Mouse (Mus musculus): Measurements from ENCODE around the gene Arhgef40. TPM values are rescaled to one million over a fixed set of nuclear protein-coding genes. Genes with fewer than 3 reads are reported as not detected.

The Arhgef40 gene
- polyA plus RNA-seq (2021; fragmentation: Nextera tagmentation): 21.2 and 21.3 TPM in 2 replicates
- long read RNA-seq, experiment 1, full-length matches to known transcripts: 10 of 25 reads
- long read RNA-seq, experiment 1, partial matches to known transcripts: 7 of 25 reads
- long read RNA-seq, experiment 1, other reads (novel, unspliced or antisense): 8 of 25 reads
- long read RNA-seq, experiment 2, partial matches to known transcripts: 9 of 12 reads
- long read RNA-seq, experiment 2, other reads (novel, unspliced or antisense): 2 of 12 reads

DNA sequence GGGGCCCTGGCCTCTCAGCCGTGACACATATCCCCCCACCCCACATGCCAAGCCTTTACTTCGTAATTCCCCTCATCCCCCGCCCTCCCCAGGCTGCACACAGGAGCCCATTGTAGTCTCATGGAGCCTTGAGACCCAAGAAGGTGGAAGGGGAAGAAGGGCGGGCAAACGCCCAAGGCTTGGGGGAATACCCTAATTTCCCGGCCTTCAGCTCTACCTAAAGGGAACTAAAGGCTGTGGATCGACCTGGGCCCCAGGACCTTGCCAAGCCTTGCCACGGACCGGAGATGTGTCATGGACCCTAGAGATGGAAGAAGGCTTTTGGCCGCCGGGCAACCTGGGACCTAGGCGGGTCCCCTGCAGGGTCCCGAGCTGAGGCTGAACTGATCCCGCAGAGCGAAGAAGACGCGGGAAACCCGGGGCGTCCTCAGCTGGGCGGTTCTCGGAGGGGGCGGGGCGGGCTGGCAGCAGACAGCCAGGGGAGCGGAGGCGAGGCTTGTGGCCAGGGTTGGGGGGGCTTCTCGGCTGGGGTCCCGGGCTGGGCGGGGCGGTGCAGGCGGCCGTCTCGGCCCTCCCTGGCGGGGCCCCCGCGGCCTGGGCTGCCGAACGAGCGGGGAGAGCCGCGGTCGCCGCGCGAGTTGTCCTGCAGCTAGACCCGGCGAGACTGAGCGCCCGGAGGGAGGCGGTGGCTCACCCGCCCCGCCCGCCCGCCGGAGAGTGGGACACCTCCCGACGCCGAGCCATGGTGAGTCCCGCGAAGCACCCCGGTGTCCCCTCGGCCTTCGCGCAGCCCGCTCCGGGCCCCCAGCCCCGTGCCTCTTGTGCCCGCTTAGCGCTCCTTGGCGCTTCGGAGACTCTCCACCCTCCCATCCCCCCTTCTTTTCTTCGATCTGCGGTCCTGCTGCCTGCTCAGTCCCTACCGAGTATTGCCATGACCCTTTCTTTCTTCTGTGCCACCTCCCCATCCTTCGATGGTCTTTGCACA is at the start of gene Arhgef40:
Gene Arhgef40, plus strand, starts transcription at position 473 of the 985 bp plus-strand sequence.

DNA sequence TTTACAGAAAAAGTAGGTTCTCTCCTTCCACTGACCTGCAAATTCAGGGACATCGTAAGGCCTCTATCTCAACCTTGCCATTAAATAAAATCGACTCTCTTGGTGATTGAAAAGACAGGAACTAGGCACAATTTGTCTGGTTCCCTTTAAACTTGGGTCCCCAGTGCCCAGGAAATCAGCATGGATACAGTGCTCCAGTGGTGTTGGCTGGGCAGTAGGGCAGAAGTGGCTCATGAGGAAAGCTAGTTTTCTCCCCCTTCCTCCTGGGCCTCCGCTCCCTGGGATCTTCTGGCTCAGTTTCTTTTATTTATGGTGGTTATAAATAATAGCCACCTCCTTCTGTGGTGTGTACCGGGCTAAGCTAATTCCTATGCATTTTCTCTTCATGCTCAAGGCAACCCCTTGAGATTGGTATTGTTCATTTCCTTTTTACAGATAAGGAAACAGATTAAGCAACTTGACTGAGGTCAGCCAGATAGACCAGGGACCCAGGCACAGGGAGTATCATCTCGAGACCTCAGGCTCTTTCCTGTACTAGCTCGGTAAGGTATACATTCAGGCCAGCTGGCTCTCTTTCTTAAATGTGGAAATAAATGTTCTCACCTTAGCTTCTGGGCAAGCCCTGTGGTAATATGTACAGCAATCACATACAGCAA is 31.1 kb downstream of the Arhgef40 start, which contains the start of gene Tmem253:
Gene Tmem253, plus strand, starts transcription at position 214 of the 656 bp plus-strand sequence.

DNA sequence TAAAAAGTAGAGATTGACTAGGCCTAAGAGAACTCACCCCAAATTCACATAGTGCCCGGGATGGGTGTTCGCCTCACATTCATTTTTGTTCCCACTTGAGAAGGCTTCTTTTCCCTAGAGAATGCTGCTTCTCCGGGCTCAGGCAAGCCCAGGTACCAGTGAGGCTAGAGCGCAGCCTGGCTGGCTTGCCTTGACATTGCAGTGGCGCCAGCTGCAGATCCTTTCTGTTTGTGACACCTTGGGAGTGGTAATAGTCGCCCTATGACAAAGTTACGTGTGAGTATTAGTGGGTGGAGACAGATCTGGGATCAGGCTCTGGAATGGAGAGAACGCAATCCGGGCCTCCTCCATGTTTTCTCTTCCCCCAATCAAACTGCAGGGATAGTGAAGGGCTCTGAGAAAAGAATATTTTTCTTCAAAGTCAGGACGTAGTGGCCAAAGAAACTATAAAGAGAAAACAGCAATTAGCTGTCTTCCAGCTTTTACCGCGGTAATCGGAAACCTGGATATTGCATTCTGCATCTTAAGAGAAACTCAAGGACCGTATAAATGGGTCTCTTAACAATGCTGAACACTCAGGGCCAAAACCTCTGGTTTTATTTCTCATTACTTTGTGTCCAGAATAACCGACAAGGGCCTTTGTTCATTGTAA is 36.1 kb downstream of the Arhgef40 start, which contains the start of gene Zfp219:
Gene Zfp219, minus strand, starts transcription at position 248 of the 652 bp plus-strand sequence.

DNA sequence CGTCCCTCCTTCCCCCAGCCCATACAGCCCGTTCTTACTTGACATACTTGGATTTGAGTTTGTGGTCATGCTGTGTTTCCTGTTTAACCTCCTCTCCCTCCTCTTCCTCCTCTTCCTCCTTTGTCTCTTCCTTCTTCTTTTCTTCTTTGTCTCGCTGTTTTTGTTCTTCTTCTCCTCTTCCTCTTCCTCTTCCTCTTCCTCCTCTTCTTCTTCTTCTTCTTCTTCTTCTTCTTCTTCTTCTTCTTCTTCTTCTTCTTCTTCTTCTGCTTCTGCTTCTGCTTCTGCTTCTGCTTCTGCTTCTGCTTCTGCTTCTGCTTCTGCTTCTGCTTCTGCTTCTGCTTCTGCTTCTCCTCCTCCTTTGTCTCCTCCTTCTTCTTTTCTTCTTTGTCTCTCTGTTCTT is 57.8 kb downstream of the Arhgef40 start, which contains the start of gene Olfr221:
Gene Olfr221, minus strand, starts transcription at position 101 of the 400 bp plus-strand sequence.

Other genes with a start within 250 kb of the Arhgef40 start
- not detected in 2 replicates for gene Ang4, start 211.1 kb upstream of the Arhgef40 start, polyA plus RNA-seq (2021; fragmentation: Nextera tagmentation)
- not detected in 2 replicates for gene AY358078, start 184.7 kb upstream of the Arhgef40 start, polyA plus RNA-seq (2021; fragmentation: Nextera tagmentation)
- not detected in 2 replicates for gene Ear6, start 131.0 kb upstream of the Arhgef40 start, polyA plus RNA-seq (2021; fragmentation: Nextera tagmentation)
- 11.6 and 23.7 TPM in 2 replicates for gene Mettl17, start 99.9 kb upstream of the Arhgef40 start, polyA plus RNA-seq (2021; fragmentation: Nextera tagmentation)
- 0.20 and 0.21 TPM in 2 replicates for gene Slc39a2, start 91.8 kb upstream of the Arhgef40 start, polyA plus RNA-seq (2021; fragmentation: Nextera tagmentation)
- 801 and 919 TPM in 2 replicates for gene Ndrg2, start 70.6 kb upstream of the Arhgef40 start, polyA plus RNA-seq (2021; fragmentation: Nextera tagmentation)
- not detected in 2 replicates for gene Tppp2, start 66.3 kb upstream of the Arhgef40 start, polyA plus RNA-seq (2021; fragmentation: Nextera tagmentation)
- 0.10 TPM in 1 of 2 replicates, not detected in the other for gene Rnase13, start 61.9 kb upstream of the Arhgef40 start, polyA plus RNA-seq (2021; fragmentation: Nextera tagmentation)
- 0.09 TPM in 1 of 2 replicates, not detected in the other for gene Tmem253, start 30.9 kb downstream of the Arhgef40 start, polyA plus RNA-seq (2021; fragmentation: Nextera tagmentation)
- gene Zfp219, start 36.0 kb downstream of the Arhgef40 start, polyA plus RNA-seq (2021; fragmentation: Nextera tagmentation): 5.8 and 8.6 TPM in 2 replicates
- not detected in 2 replicates for gene Olfr221, start 57.7 kb downstream of the Arhgef40 start, polyA plus RNA-seq (2021; fragmentation: Nextera tagmentation)
- 110 and 146 TPM in 2 replicates for gene Hnrnpc, start 119.3 kb downstream of the Arhgef40 start, polyA plus RNA-seq (2021; fragmentation: Nextera tagmentation)
- 71.6 and 108 TPM in 2 replicates for gene Rpgrip1, start 126.0 kb downstream of the Arhgef40 start, polyA plus RNA-seq (2021; fragmentation: Nextera tagmentation)
- 14.4 and 21.5 TPM in 2 replicates for gene Supt16, start 212.7 kb downstream of the Arhgef40 start, polyA plus RNA-seq (2021; fragmentation: Nextera tagmentation)